Mouse (Mus musculus) E14TG2a.4 (cell line): Measurements from ENCODE around the gene Pdzd7.

Experiments
- CTCF ChIP-seq: conservative IDR thresholded peaks from 2 replicates; pipeline ENCODE4 v1.5.1; 2014; ENCODE audit warnings: low read length
- NANOG ChIP-seq: IDR thresholded peaks from 2 replicates; pipeline ENCODE4 v1.6.1; 2014; ENCODE audit warnings: borderline replicate concordance, low read length, mixed read lengths
- POU5F1 ChIP-seq: IDR thresholded peaks from 2 replicates; pipeline ENCODE4 v1.6.1; 2014; ENCODE audit warnings: low read length, borderline replicate concordance

DNA sequence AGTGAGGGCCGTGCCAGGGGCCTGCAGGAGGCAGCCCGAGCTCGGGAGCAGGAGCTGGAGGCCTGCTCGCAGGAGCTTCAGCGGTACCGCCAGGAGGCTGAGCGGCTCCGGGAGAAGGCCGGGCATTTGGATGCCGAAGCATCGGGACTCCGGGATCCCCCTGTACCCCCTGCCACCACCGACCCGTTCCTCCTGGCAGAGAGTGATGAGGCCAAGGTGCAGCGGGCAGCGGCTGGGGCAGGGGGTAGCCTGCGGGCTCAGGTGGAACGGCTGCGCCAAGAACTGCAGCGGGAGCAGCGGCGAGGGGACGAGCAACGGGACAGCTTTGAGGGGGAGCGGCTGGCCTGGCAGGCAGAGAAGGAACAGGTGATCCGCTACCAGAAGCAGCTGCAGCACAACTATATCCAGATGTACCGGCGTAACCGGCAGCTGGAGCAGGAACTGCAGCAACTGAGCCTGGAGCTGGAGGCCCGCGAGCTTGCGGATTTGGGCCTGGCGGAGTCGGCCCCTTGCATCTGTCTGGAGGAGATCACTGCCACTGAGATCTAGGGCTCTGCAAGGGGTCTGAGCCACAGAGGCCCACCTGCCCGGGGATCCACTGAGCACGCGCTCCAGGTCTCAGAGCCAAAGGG, 19.5 kb downstream of the Pdzd7 start:
- TF ChIP-seq CTCF = no peak
- no peak for TF ChIP-seq NANOG
- TF ChIP-seq POU5F1 = no peak
